Mouse (Mus musculus) intestine, embryonic 15.5 days (tissue): Measurements from ENCODE around the gene Golga5. TPM values are rescaled to one million over a fixed set of nuclear protein-coding genes. Genes with fewer than 3 reads are reported as not detected.
A peak's percentile ranks its signal among the peaks of the same experiment; 100 is the strongest.

Source experiments
- ATAC-seq: fragments of 200-750 bp; cut with Nextera tagmentation; 2 replicates; pipeline ENCODE4 v1.8.0; 2017; ENCODE audit warnings: moderate TSS enrichment, moderate library complexity
- H3K27ac ChIP-seq: fragments of 300-500 bp; sonication (generic); 2 replicates; pipeline ENCODE4 v1.5.1; 2015; ENCODE audit warnings: mild to moderate bottlenecking, inconsistent platforms
- H3K27me3 ChIP-seq: fragments of 300-500 bp; sonication (generic); replicated peaks from 2 replicates; pipeline ENCODE4 v1.6.1; 2015; ENCODE audit warnings: inconsistent platforms
- H3K36me3 ChIP-seq: fragments of 300-500 bp; sonication (generic); 2 replicates; pipeline ENCODE4 v1.6.1; 2015; ENCODE audit warnings: inconsistent platforms
- H3K4me1 ChIP-seq: fragments of 300-500 bp; sonication (generic); replicated peaks from 2 replicates; pipeline ENCODE4 v1.6.1; 2015; ENCODE audit warnings: inconsistent platforms
- H3K4me2 ChIP-seq: fragments of 300-500 bp; sonication (generic); replicated peaks from 2 replicates; pipeline ENCODE4 v1.6.1; 2015; ENCODE audit warnings: mild to moderate bottlenecking, inconsistent platforms
- H3K4me3 ChIP-seq: fragments of 300-500 bp; sonication (generic); replicated peaks from 2 replicates; pipeline ENCODE4 v1.5.1; 2015; ENCODE audit warnings: inconsistent platforms
- H3K9ac ChIP-seq: fragments of 300-500 bp; sonication (generic); 2 replicates; pipeline ENCODE4 v1.6.1; 2015; ENCODE audit warnings: inconsistent platforms
- H3K9me3 ChIP-seq: fragments of 300-500 bp; sonication (generic); 2 replicates; pipeline ENCODE4 v1.6.1; 2016; ENCODE audit warnings: inconsistent platforms
- WGBS: fragments of 180-500 bp; shearing (Covaris S2); methylation state at CpG from one replicate; pipeline ENCODE4 v1.1.7; 2015; 5-methylcytosine and 5-hydroxymethylcytosine counted together
- polyA plus RNA-seq: library from polyadenylated mRNA; unstranded; fragments of >200 nt; fragmentation: Nextera tagmentation; extraction: Ambion mirVana; gene quantifications from 2 replicates; pipeline ENCODE4 v1.2.1, GENCODE M21; 2015

Golga5 gene
- polyA plus RNA-seq, 1 experiment from 2014 or later = 33.1 TPM

DNA sequence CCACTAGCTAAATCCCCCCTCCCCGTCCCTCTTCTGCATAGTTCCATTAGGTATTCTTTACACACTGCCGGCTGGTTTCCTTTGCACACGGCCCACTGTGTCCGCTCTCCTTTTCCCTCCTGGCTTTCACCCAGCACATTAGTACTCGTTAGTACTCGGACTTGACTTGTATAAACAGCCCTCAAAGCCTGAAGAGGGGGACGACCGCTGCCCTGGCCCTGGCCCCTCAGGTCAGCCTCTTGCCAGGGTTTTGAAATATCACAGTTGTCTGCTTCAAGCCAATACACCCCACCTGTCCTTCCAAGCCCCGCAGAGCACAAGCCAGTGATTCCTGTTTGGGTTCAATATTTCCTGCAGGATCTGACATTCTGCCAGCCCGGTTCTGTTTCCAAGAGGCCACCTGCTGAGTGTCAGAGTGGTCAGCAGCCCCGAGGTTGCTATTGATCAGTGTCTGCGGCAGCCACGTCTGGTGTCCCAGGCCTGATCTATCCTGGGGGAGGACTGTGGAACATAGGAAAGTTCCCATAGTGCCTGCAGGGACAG, 52.9 kb downstream of the Golga5 start:
- no peak overlapping the region for H3K4me3 ChIP-seq
- H3K4me1 ChIP-seq = peaks cover 13% of the 10 kb centered on the region
- no peaks in the 10 kb centered on the region for H3K27me3 ChIP-seq
- H3K4me2 ChIP-seq = 0 out of 2 replicates have a peak overlapping the region, but pooled peaks have one; percentile 2
- WGBS = 25% methylated on average over 13 of the region's 13 CpGs
- no peak overlapping the region for H3K9ac ChIP-seq
- H3K27ac ChIP-seq = peak overlapping the region; percentile 42; the same call in 1 of the 2 replicates
- no peaks in the 10 kb centered on the region for H3K36me3 ChIP-seq
- H3K9me3 ChIP-seq = no peaks in the 10 kb centered on the region
- peak; percentile 71 for ATAC-seq

DNA sequence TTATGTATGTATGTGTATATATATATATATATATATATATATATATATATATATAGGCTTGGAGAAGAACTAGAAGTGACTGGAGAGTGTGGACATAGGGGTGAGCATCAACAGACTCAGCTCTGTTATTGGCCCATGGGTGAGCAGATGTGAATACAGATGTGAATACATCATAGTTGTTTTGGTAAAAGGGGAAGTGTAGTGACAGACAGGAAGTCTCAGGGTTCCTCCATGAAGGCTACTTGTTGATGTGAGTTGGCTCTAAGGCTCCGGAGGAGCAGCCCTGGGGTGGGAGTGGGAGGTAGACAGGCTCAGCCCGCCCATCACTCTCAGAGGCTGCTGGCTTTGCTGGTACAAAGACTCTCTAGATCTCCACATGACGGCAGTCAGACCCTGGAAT, 55.3 kb downstream of the Golga5 start:
- no peaks in the 10 kb centered on the region for H3K36me3 ChIP-seq
- no peak for ATAC-seq
- WGBS = 54% methylated on average over 3 of the region's 3 CpGs
- H3K27ac ChIP-seq = no peak overlapping the region
- H3K4me2 ChIP-seq = no peak overlapping the region
- H3K27me3 ChIP-seq = no peaks in the 10 kb centered on the region
- no peak overlapping the region for H3K9ac ChIP-seq
- H3K4me1 ChIP-seq = peaks cover 13% of the 10 kb centered on the region
- H3K9me3 ChIP-seq = no peaks in the 10 kb centered on the region
- no peak overlapping the region for H3K4me3 ChIP-seq

DNA sequence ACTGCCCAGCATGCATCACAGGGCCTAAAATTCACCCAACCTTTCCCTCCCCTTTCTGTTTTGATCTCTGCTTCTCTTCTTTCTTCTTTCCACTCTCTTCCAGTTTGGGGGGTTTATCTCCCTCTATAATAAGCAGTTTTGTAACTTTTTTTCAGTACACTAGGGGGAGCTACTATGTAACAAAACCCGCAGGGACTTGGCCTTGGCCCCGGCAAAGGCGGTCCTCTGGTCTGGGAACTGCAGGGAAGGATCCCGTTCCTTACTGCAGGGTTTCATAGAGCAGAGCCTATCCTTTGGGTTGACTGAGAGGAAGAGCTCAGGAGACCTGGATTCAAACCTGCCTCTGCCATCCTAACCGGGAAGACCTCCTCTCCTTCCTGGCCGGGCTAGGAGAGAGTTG, 55.8 kb downstream of the Golga5 start:
- no peak; the same call in 1 of the 2 replicates for ATAC-seq
- H3K9ac ChIP-seq = no peak overlapping the region
- H3K4me3 ChIP-seq = no peak overlapping the region
- no peaks in the 10 kb centered on the region for H3K36me3 ChIP-seq
- no peaks in the 10 kb centered on the region for H3K9me3 ChIP-seq
- WGBS = 16% methylated on average over 6 of the region's 6 CpGs
- no peak overlapping the region for H3K4me2 ChIP-seq
- H3K27me3 ChIP-seq = no peaks in the 10 kb centered on the region
- no peak overlapping the region for H3K27ac ChIP-seq
- peaks cover 13% of the 10 kb centered on the region for H3K4me1 ChIP-seq

DNA sequence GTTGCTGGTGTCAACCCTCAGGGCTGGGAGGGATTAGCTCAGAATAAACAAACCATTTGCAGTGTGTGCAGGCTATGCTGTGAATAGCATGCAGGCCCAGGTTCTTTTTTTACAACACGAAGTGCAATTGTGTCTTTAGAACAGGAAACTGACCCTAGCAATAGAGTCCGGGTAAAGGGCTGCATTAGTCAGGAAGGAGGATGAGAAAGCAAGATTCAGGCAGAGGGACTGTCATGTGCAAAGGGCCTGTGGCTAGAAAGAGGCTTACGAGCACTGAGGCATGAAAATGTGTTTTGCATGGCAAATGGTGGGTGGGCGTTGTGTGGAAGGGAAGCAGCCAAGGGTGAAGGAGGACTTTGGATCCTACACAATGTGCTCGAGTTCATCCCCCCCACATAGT, 59.1 kb downstream of the Golga5 start:
- no peak for ATAC-seq
- Histone ChIP-seq H3K4me3 (no peak overlapping the region), H3K4me1 (no peaks in the 10 kb centered on the region), H3K9ac (no peak overlapping the region), H3K36me3 (no peaks in the 10 kb centered on the region), H3K9me3 (no peaks in the 10 kb centered on the region), H3K4me2 (no peak overlapping the region), H3K27me3 (no peaks in the 10 kb centered on the region), H3K27ac (no peak overlapping the region)
- WGBS = 69% methylated on average over 5 of the region's 5 CpGs

DNA sequence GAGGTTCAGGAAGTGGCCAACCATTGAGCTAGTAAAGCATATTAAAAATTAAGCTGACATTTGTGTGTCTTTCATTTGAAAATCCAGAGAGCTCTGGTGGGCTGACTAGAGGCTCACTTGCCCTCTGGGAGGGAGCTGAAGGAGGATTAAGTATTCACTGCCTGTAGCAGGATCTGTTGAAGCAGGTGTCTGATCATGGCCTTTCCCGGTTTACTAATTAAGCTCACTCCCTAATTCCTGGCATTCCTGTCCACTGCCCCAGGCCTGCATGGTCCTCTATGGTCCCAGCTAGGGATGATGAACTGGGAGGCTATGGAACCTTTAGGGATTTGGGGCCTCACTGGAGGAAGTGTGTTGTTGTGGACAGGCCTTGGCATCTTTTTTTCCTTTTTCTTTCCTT, 66.9 kb downstream of the Golga5 start:
- no peaks in the 10 kb centered on the region for H3K27me3 ChIP-seq
- no peak overlapping the region for H3K4me2 ChIP-seq
- no peak overlapping the region for H3K27ac ChIP-seq
- H3K9me3 ChIP-seq = no peaks in the 10 kb centered on the region
- no peaks in the 10 kb centered on the region for H3K4me1 ChIP-seq
- no peaks in the 10 kb centered on the region for H3K36me3 ChIP-seq
- WGBS = 50% methylated on average over 1 of the region's 1 CpGs
- no peak overlapping the region for H3K4me3 ChIP-seq
- no peak for ATAC-seq
- no peak overlapping the region for H3K9ac ChIP-seq

DNA sequence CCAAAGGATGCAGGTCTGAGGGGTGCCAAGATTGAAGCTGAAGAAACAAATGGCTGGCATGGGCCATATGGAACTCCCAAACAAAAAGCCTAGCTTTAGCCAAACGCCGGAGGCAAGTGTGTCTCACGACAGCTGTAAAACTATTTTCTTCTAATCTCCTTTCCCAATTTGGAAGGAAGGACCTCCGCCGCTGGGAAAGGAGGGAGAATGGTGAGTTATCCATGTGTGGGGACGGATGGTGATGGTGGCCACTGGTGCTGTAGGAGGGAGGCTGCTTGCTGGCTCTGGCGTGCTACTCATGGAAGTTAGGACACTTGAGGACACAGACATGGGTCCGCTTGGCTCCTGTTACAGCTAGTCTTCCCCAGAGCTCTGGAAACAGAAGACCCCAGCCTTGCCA, 71.3 kb downstream of the Golga5 start:
- H3K36me3 ChIP-seq = no peaks in the 10 kb centered on the region
- no peaks in the 10 kb centered on the region for H3K4me1 ChIP-seq
- H3K27me3 ChIP-seq = no peaks in the 10 kb centered on the region
- no peak overlapping the region for H3K27ac ChIP-seq
- H3K4me3 ChIP-seq = no peak overlapping the region
- H3K9me3 ChIP-seq = no peaks in the 10 kb centered on the region
- H3K9ac ChIP-seq = no peak overlapping the region
- 65% methylated on average over 8 of the region's 8 CpGs for WGBS
- H3K4me2 ChIP-seq = no peak overlapping the region
- no peak for ATAC-seq

DNA sequence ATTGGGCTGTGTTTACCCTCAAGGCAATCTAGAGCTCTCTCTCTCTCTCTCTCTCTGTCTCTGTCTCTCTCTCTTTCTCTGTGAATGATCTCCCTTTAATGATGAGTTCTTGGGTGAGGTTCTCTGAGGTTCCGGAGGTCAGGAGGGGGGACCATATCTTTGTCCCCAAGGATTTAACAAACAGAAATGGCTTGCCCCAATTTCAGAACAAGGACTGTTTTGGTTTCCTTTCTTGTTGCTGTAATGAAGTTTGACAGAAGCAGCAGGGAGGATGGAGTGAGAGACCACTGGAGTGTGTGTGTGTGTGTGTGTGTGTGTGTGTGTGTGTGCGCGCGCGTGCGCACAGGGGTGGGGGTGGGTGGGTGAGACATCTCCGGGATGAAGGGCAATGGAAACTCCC, 72.2 kb downstream of the Golga5 start:
- H3K4me3 ChIP-seq = no peak overlapping the region
- no peak overlapping the region for H3K9ac ChIP-seq
- no peak for ATAC-seq
- no peak overlapping the region for H3K4me2 ChIP-seq
- 92% methylated on average over 7 of the region's 7 CpGs for WGBS
- no peaks in the 10 kb centered on the region for H3K36me3 ChIP-seq
- H3K4me1 ChIP-seq = no peaks in the 10 kb centered on the region
- H3K9me3 ChIP-seq = no peaks in the 10 kb centered on the region
- H3K27ac ChIP-seq = no peak overlapping the region
- H3K27me3 ChIP-seq = no peaks in the 10 kb centered on the region

DNA sequence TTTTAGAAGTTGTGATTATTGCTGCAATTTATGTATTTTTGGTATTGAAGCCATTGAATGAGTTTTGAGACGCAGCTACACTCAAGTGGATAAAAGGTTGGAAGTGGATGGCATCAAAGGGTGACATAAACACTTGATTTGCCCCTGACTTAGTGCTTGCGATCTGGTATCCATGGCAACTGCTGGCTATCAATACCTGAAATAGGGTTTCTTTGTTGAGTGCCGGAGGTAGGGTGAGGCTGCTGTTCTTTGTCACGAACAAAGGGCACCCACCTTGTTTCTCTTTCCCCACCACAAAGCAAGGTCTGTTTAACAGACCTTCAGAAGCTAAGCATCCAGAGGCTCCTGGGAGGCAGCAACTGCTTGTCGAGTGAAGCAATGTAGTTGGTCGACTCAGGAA, 76.2 kb downstream of the Golga5 start:
- 53% methylated on average over 6 of the region's 6 CpGs for WGBS
- H3K4me3 ChIP-seq = no peak overlapping the region
- H3K27me3 ChIP-seq = no peaks in the 10 kb centered on the region

More for the DNA sequence above, 76.2 kb downstream of the Golga5 start:
- Histone ChIP-seq H3K27ac (no peak overlapping the region), H3K4me1 (no peaks in the 10 kb centered on the region), H3K9ac (no peak overlapping the region), H3K4me2 (no peak overlapping the region), H3K36me3 (no peaks in the 10 kb centered on the region), H3K9me3 (no peaks in the 10 kb centered on the region)
- no peak for ATAC-seq

Other genes with a start within 250 kb of the Golga5 start
- 9.4 and 11.8 TPM in 2 replicates for gene Rin3, start 186.1 kb upstream of the Golga5 start, polyA plus RNA-seq
- 81.0 and 84.1 TPM in 2 replicates for gene Lgmn, start 29.3 kb upstream of the Golga5 start, polyA plus RNA-seq
- 26.2 and 27.3 TPM in 2 replicates for gene Chga, start 85.8 kb downstream of the Golga5 start, polyA plus RNA-seq
- 39.1 and 40.1 TPM in 2 replicates for gene Itpk1, start 235.8 kb downstream of the Golga5 start, polyA plus RNA-seq